In genomic region chr1:188363548-188363947, GRCm38 (mm10) we compare ENCODE assay signal across 9 mouse cellular contexts.
A peak's percentile ranks its signal among the peaks of the same experiment; 100 is the strongest.
DNase-seq lines count a peak whose midpoint lies in the region; ATAC-seq and TF ChIP-seq lines count a peak whose summit lies in the region.
"Had no signal": no experiment of that assay in that cellular context is flagged by ENCODE, and none has a peak within 500 bp of the region (broad histone marks: within the 10 kb centered on the region; RNA-seq: fewer than 3 reads in every experiment).

No protein-coding gene starts in this region.

- no peaks in the 10 kb centered on the region for H3K4me1 ChIP-seq in heart, embryonic 11.5 days (ENCODE audit: control insufficient read depth, insufficient read depth, low read length)
- 0 out of 2 replicates have a peak, but pooled peaks cover 2% of the 10 kb centered on the region for H3K4me1 ChIP-seq in forebrain, embryonic 16.5 days (replicated peaks; ENCODE audit: control insufficient read depth, insufficient read depth, low read length)
- no peaks in the 10 kb centered on the region for H3K4me1 ChIP-seq in stomach, postnatal 0 days (replicated peaks; ENCODE audit: control insufficient read depth, insufficient read depth)
- H3K4me1 ChIP-seq in midbrain, embryonic 14.5 days (ENCODE audit: control insufficient read depth, insufficient read depth, low read length), result no peaks in the 10 kb centered on the region
- H3K4me1 ChIP-seq: heart, embryonic 13.5 days had no signal

- TF ChIP-seq CTCF in stomach, postnatal 0 days (IDR thresholded peaks at IDR 0.05; ENCODE audit: low read depth), result no peak

- no peak overlapping the region for H3K9ac ChIP-seq in heart, embryonic 11.5 days (ENCODE audit: low read depth, low read length)
- no peak overlapping the region for H3K9ac ChIP-seq in forebrain, embryonic 16.5 days (replicated peaks; ENCODE audit: low read depth, low read length)
- H3K9ac ChIP-seq in stomach, postnatal 0 days (ENCODE audit: low read length), result no peak overlapping the region
- H3K9ac ChIP-seq in midbrain, embryonic 14.5 days (replicated peaks; ENCODE audit: low read length), result no peak overlapping the region
- H3K9ac ChIP-seq: heart, embryonic 13.5 days had no signal

- no peaks in the 10 kb centered on the region for H3K36me3 ChIP-seq in heart, embryonic 11.5 days (ENCODE audit: control insufficient read depth, insufficient read depth, low read length)
- H3K36me3 ChIP-seq in forebrain, embryonic 16.5 days (ENCODE audit: control insufficient read depth, insufficient read depth), result no peaks in the 10 kb centered on the region
- no peaks in the 10 kb centered on the region for H3K36me3 ChIP-seq in stomach, postnatal 0 days (ENCODE audit: control insufficient read depth, insufficient read depth, low read length)
- H3K36me3 ChIP-seq in midbrain, embryonic 14.5 days (ENCODE audit: control insufficient read depth, insufficient read depth, low read length), result no peaks in the 10 kb centered on the region
- H3K36me3 ChIP-seq: heart, embryonic 13.5 days had no signal

- peak; percentile 8 for DNase-seq in heart, adult 8-10 months (ENCODE audit: low spot score)
- DNase-seq in ovary, postnatal 14 days (ENCODE audit: low spot score), result peak; percentile 4
- no peak for DNase-seq in ovary, postnatal 10 days (ENCODE audit: low spot score)
- DNase-seq in stomach, postnatal 0 days (ENCODE audit: low spot score), result peak; percentile 16
- DNase-seq in T-cell, adult 2 months (ENCODE audit: low spot score), result no peak
- no peak for DNase-seq in midbrain, embryonic 14.5 days

- no peak overlapping the region for H3K27ac ChIP-seq in heart, embryonic 11.5 days (ENCODE audit: low read depth, low read length)
- no peak overlapping the region for H3K27ac ChIP-seq in forebrain, embryonic 16.5 days (ENCODE audit: low read length)
- no peak overlapping the region for H3K27ac ChIP-seq in stomach, postnatal 0 days (replicated peaks)
- no peak overlapping the region for H3K27ac ChIP-seq in midbrain, embryonic 14.5 days (replicated peaks; ENCODE audit: low read depth, low read length)
- H3K27ac ChIP-seq: heart, embryonic 13.5 days had no signal

- H3K4me2 ChIP-seq in heart, embryonic 11.5 days, result no peak overlapping the region
- H3K4me2 ChIP-seq in forebrain, embryonic 16.5 days (ENCODE audit: low read length), result no peak overlapping the region
- no peak overlapping the region for H3K4me2 ChIP-seq in stomach, postnatal 0 days (replicated peaks; ENCODE audit: low read depth)
- H3K4me2 ChIP-seq in midbrain, embryonic 14.5 days (ENCODE audit: low read length), result no peak overlapping the region
- H3K4me2 ChIP-seq: heart, embryonic 13.5 days had no signal

- ATAC-seq in heart, embryonic 11.5 days (replicated peaks; ENCODE audit: insufficient number of reproducible peaks, low FRiP score, low TSS enrichment), result no peak
- peak; percentile 47; the same call in 1 of the 2 replicates for ATAC-seq in forebrain, embryonic 16.5 days
- no peak for ATAC-seq in stomach, postnatal 0 days (ENCODE audit: low FRiP score, low TSS enrichment)
- no peak for ATAC-seq in midbrain, embryonic 14.5 days (ENCODE audit: low FRiP score, low TSS enrichment)

- H3K27me3 ChIP-seq in heart, embryonic 11.5 days (ENCODE audit: control insufficient read depth, insufficient read depth, low read length), result no peaks in the 10 kb centered on the region
- no peaks in the 10 kb centered on the region for H3K27me3 ChIP-seq in forebrain, embryonic 16.5 days (replicated peaks; ENCODE audit: control insufficient read depth, insufficient read depth, low read length)
- H3K27me3 ChIP-seq in stomach, postnatal 0 days (ENCODE audit: control insufficient read depth, insufficient read depth, low read length), result no peaks in the 10 kb centered on the region
- no peaks in the 10 kb centered on the region for H3K27me3 ChIP-seq in midbrain, embryonic 14.5 days (ENCODE audit: control insufficient read depth, insufficient read depth, low read length)
- H3K27me3 ChIP-seq: heart, embryonic 13.5 days had no signal

- no peaks in the 10 kb centered on the region for H3K9me3 ChIP-seq in heart, embryonic 11.5 days (replicated peaks; ENCODE audit: control insufficient read depth, low read length)
- H3K9me3 ChIP-seq in forebrain, embryonic 16.5 days (ENCODE audit: control insufficient read depth, low read length), result no peaks in the 10 kb centered on the region
- no peaks in the 10 kb centered on the region for H3K9me3 ChIP-seq in stomach, postnatal 0 days (ENCODE audit: control insufficient read depth, low read length)
- H3K9me3 ChIP-seq in midbrain, embryonic 14.5 days (ENCODE audit: control insufficient read depth, low read length), result no peaks in the 10 kb centered on the region
- H3K9me3 ChIP-seq: heart, embryonic 13.5 days had no signal

- H3K4me3 ChIP-seq in heart, embryonic 11.5 days (ENCODE audit: low read depth, low read length), result no peak overlapping the region
- no peak overlapping the region for H3K4me3 ChIP-seq in forebrain, embryonic 16.5 days (replicated peaks; ENCODE audit: low read length)
- H3K4me3 ChIP-seq in stomach, postnatal 0 days (ENCODE audit: low read depth, low read length), result no peak overlapping the region
- H3K4me3 ChIP-seq in midbrain, embryonic 14.5 days (replicated peaks; ENCODE audit: low read depth, low read length), result no peak overlapping the region
- H3K4me3 ChIP-seq: heart, embryonic 13.5 days had no signal

- WGBS in heart, embryonic 11.5 days (ENCODE audit: insufficient replicate concordance), result 73% methylated on average over 3 of the region's 3 CpGs
- WGBS in forebrain, embryonic 16.5 days, result 70% methylated on average over 3 of the region's 3 CpGs
- 59% methylated on average over 3 of the region's 3 CpGs for WGBS in stomach, postnatal 0 days
- 92% methylated on average over 3 of the region's 3 CpGs for WGBS in midbrain, embryonic 14.5 days

- no peak for TF ChIP-seq EP300 in stomach, postnatal 0 days (optimal IDR thresholded peaks at IDR 0.05)

Comparison
In these comparisons a context has a peak if more than half of its experiments do, and no peak if none do; other contexts are left out.
1. DNase-seq: peak in heart, adult 8-10 months (single experiment), ovary, postnatal 14 days (single experiment) and stomach, postnatal 0 days (single experiment); none in ovary, postnatal 10 days (single experiment), T-cell, adult 2 months (single experiment) and midbrain, embryonic 14.5 days (single experiment).